Mouse (Mus musculus) bone marrow macrophage, adult 2 months (primary cell): ENCODE results near the gene Hepacam2. TPM values are rescaled to one million over a fixed set of nuclear protein-coding genes. Genes with fewer than 3 reads are reported as not detected.
"Not testable (repeated sequence)": the region's sequence is repeated elsewhere in the genome, so short reads cannot be mapped to it uniquely, and the experiment has no call there.

Experiments used
- H3K27ac ChIP-seq: 2 replicates; pipeline ENCODE4 v1.5.1; 2012; ENCODE audit warnings: low read depth, low read length; ENCODE audit not compliant: insufficient read depth
- H3K4me1 ChIP-seq: 2 replicates; pipeline ENCODE4 v1.6.1; 2012; ENCODE audit warnings: low read length; ENCODE audit not compliant: control insufficient read depth, insufficient read depth
- H3K4me3 ChIP-seq: 2 replicates; pipeline ENCODE4 v1.5.1; 2012; ENCODE audit warnings: mild to moderate bottlenecking, low read length, moderate library complexity; ENCODE audit not compliant: insufficient read depth
- CTCF ChIP-seq: IDR thresholded peaks from 2 replicates; pipeline ENCODE4 v1.5.1; 2012; ENCODE audit warnings: low read depth, mild to moderate bottlenecking, low read length, moderate library complexity
- POLR2A ChIP-seq: IDR thresholded peaks from 2 replicates; pipeline ENCODE4 v1.6.1; 2012; ENCODE audit warnings: mild to moderate bottlenecking, low read depth, low read length, borderline replicate concordance
- polyA plus RNA-seq: library from polyadenylated mRNA; stranded (reverse); fragments of >200 nt; gene quantifications from 2 replicates; pipeline ENCODE4 v1.2.4, GENCODE M21; 2012; ENCODE audit not compliant: missing spikeins, insufficient read depth, insufficient read length

Hepacam2 gene
- polyA plus RNA-seq, 1 experiment = 0.74 TPM

GRCm38 (mm10) chr6:3470706-3471105 is 27.4 kb downstream of the Hepacam2 start:
- no peaks in the 10 kb centered on the region for H3K4me1 ChIP-seq
- H3K4me3 ChIP-seq = no peak overlapping the region
- no peak overlapping the region for H3K27ac ChIP-seq
- TF ChIP-seq POLR2A = no peak
- TF ChIP-seq CTCF = no peak

DNA sequence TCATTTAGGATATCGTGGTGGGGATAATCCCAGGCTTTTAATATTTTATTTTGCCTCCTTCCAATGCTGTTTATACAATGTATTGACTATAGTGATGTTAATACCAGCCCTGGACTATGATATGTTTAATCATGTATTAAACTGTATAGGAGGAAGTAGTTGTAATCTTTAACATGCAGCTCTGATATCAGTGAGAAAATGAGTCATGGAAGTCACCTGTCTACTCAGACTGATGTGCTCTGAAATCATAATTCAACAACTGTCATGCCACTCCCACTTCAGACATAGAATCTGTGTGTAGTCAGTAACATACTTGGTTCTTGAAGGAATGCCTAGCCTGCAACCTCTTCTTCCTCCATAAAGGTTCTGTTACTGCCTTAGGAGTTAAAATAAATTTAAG is 29.5 kb downstream of the Hepacam2 start:
- TF ChIP-seq POLR2A (no peak), CTCF (no peak)
- Histone ChIP-seq H3K4me3 (no peak overlapping the region), H3K4me1 (peaks cover 3% of the 10 kb centered on the region), H3K27ac (no peak overlapping the region)

DNA sequence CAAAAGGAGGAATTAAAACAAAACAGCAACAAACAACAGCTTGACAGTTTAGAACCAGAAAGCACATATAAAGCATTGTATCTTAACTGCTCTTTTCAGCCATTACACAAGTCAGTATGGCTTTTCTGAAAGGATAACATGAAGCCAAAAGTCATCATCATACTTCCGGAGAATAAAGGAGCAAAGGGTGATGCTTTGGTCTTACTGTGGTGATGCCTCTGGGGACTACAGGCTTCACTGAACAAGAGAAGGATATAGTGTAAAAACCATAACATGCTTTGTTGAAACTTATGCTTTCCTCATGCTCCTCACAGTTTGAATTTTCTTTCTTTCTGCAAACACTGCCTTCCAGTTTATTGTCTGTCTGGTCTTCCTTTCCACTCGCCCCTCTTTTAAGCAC is 34.5 kb downstream of the Hepacam2 start:
- TF ChIP-seq CTCF (no peak), POLR2A (no peak)
- H3K4me1 ChIP-seq = peaks cover 15% of the 10 kb centered on the region
- 0 out of 2 replicates have a peak overlapping the region, but pooled peaks have one; percentile 37 for H3K27ac ChIP-seq
- H3K4me3 ChIP-seq = no peak overlapping the region

DNA sequence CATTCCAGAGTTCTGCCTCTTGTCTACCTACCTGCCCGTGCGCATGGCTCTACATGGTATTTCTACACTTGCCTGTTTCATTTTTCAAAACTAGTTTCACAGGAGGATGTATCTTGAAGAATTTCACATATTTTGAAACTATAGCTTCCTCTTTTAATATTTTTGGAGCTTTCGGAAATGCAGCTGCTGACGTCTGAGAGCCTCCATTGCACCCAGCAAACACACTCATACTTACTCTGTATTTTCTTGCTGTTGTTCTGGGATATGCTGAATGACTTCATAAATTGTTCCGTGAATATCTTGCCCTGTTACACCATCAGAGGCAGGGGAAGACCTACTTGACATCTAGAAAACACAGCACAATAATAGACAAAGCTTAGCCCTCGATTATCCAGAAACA is 35.1 kb downstream of the Hepacam2 start:
- H3K4me1 ChIP-seq = peaks cover 15% of the 10 kb centered on the region
- TF ChIP-seq CTCF (no peak), POLR2A (no peak)
- H3K4me3 ChIP-seq = no peak overlapping the region
- H3K27ac ChIP-seq = peak overlapping the region; percentile 37

DNA sequence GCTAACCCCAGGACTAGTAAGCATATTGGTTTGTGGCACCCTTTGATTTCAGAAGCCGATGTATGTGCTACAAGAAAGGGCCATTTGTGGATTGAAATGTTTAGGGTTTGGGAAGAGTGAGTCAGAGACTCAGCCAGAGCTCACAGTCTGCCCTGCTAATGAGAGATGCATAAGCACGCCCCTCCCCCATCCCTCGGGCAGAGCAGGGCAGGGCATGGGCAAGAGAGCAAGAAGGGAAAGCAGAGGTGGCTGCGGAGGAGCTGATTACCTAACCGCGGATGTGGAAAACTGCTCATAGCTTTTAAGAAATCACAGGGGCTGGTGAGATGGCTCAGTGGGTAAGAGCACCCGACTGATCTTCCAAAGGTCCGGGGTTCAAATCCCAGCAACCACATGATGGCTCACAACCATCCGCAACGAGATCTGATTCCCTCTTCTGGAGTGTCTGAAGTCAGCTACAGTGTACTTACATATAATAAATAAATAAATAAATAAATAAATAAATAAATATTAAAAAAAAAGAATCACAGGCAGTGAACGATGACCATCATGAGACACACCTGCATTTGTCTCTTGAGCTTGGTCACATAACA is 42.1 kb downstream of the Hepacam2 start:
- H3K4me3 ChIP-seq = no peak overlapping the region
- H3K27ac ChIP-seq = no peak overlapping the region
- TF ChIP-seq POLR2A (no peak), CTCF (no peak)
- no peaks in the 10 kb centered on the region for H3K4me1 ChIP-seq

DNA sequence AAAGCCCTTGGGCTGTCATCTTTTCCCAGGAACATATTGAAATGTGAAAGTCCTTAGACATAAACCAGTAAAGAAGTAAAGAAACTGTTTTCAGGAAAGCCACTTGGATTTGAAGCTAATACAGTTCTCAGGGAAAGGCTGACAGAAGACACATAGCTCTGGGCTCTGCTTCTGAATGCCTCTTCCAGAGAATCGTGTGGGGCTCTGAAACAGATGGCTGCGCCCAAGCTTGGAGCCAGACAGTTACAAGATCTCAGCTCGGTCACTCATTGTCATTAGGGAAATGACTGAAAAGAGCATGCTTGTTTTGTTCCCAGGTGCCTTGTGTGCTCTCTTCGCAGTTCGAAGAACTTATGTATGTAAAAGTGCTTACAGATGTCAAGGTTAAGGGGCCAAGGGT is 43.7 kb downstream of the Hepacam2 start:
- no peak for TF ChIP-seq CTCF
- no peak for TF ChIP-seq POLR2A
- H3K4me1 ChIP-seq = no peaks in the 10 kb centered on the region
- H3K4me3 ChIP-seq = no peak overlapping the region
- H3K27ac ChIP-seq = no peak overlapping the region

- TF ChIP-seq POLR2A (no peak), CTCF (peak; percentile 88)
- H3K27ac ChIP-seq = no peak overlapping the region
- no peak overlapping the region for H3K4me3 ChIP-seq
- no peaks in the 10 kb centered on the region for H3K4me1 ChIP-seq
Measured at GRCm38 (mm10) chr6:3447404-3447803, 50.7 kb downstream of the Hepacam2 start.

DNA sequence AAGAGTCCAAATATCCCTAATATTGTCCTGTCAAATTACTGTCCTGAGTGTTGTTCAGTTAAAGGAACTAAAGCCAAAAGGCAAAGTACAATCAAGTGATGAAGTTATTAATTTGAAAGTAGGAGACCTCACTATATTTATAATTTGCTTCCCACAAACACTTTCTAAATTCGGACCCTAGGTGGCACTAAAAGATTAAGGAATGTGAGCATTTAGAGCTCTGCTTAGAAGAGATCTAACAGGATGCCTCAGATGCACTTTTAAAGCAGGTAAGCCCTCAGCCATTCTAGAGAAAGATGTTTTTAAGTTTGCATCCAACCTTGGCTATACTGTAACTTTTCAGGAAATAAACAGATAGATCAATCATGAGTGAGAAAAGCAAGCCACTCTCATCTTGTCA is 54.2 kb downstream of the Hepacam2 start:
- no peak overlapping the region for H3K4me3 ChIP-seq
- no peaks in the 10 kb centered on the region for H3K4me1 ChIP-seq
- no peak for TF ChIP-seq CTCF
- no peak for TF ChIP-seq POLR2A
- H3K27ac ChIP-seq = no peak overlapping the region

- Histone ChIP-seq H3K4me3 (no peak overlapping the region), H3K4me1 (no peaks in the 10 kb centered on the region), H3K27ac (no peak overlapping the region)
- TF ChIP-seq POLR2A (no peak), CTCF (no peak)
Measured at GRCm38 (mm10) chr6:3436087-3436486, 62.0 kb downstream of the Hepacam2 start.

- H3K27ac ChIP-seq, H3K4me3 ChIP-seq, H3K4me1 ChIP-seq: not testable (repeated sequence)
Measured at GRCm38 (mm10) chr6:3430976-3431375, 67.1 kb downstream of the Hepacam2 start.

- no peak overlapping the region for H3K4me3 ChIP-seq
- peaks cover 5% of the 10 kb centered on the region for H3K4me1 ChIP-seq
- peak overlapping the region; percentile 53 for H3K27ac ChIP-seq
- TF ChIP-seq CTCF (no peak), POLR2A (no peak)
Measured at GRCm38 (mm10) chr6:3427047-3427446, 71.1 kb downstream of the Hepacam2 start.

- not testable (repeated sequence) for H3K4me3 ChIP-seq, H3K4me1 ChIP-seq, H3K27ac ChIP-seq
Measured at GRCm38 (mm10) chr6:3425333-3425732, 72.8 kb downstream of the Hepacam2 start.

DNA sequence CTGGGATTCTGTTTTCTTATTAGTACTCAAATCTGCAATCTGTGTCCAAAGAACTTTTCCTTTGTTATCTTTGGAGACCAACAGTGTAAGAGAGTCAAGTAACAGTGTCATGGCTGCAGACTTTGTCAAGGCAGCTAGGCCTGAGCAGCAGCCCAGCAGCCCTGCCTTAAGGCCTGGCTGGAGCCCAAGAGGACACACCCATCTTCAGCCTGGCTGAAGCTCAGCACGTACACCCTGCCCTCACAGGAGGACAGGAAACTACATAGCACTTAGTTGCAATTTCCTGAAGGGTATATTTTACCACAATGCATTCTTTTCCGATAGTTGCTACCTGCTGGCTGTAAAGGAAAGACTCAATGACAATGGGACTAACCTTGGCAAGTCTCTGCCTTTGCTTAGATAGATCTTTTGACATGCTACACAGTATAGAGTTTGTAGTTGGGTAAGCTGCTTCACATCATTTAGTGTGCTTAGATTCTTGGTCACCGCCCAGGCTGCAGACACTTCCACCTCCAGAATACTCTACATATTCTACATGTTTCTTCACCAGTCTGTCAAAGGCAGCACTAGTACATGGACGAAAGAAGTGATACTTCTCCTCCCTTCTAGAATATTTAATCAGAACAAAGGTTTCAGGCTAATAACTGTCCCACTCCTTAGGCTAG is 73.4 kb downstream of the Hepacam2 start:
- not testable (repeated sequence) for H3K4me1 ChIP-seq, H3K4me3 ChIP-seq, H3K27ac ChIP-seq
